Mouse (Mus musculus) kidney, adult 2 months (tissue): ENCODE data around the gene Got1.

ENCODE experiments used
- CTCF ChIP-seq: fragments of 200-500 bp; conservative IDR thresholded peaks from 2 replicates; pipeline ENCODE4 v1.5.1; 2011; ENCODE audit warnings: low read depth, mild to moderate bottlenecking, control low read depth, low read length, moderate library complexity, mixed read lengths; ENCODE audit not compliant: insufficient read depth, insufficient read length
- POLR2A ChIP-seq: fragments of 200-500 bp; IDR thresholded peaks from one replicate; pipeline ENCODE4 v1.6.1; 2011; ENCODE audit warnings: low read depth, low read length, control low read depth

DNA sequence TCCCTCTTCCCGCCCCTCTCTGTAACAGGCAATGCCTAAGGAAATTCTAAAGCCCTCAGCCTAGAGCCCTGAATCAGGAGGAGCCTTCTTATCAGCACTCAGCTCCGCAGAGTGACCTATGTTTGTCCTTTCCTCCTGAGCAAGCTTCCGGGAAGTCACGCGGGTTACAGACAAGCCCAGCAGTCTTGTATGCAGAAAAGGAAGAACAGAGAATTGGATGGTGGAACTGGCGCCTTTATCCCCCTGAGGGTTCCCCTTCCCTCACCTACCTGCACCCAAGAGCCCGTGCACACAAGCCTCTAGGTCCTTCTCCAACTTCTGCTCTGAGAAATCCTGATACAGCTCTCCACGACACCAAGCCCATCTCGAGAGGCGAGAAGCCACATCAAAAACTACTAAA, 4.0 kb downstream of the Got1 start:
- TF ChIP-seq CTCF (no peak), POLR2A (no peak)
